Mouse (Mus musculus): ENCODE measurements around the gene Sall2.

DNA sequence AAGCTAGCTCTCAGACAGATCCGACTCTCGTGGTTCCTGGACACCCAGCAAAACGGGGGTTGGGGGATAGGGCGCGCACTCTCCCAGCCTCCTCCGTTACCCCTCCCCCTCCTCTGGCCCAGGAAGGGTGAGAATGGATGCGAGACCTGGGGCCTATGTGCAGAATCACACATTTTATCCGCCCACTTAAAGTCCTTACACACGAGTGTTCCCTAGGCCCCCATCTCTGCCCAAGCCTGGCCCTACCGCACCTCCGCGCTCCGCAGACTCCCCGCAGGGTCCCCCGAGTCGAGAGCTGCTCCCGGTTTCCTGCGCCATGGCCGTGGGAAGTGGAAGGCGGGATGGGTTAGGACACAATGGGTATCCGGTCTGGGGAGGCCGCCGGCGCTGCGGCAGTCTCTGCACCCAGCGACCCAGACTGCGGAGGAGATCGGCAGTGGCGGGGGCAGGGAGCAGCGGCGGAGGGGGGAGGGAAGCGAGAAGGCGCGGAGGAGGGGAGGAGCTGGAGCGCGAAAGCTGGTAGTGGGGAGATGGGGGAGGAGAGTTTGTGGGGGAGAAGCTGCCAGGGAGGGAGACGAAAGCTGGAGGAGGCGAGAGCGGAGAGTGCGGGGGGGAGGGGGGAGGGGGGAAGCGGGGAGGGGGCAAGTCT, 12.6 kb downstream of the Sall2 start:
- no peak for TF ChIP-seq CTCF (IDR thresholded peaks at IDR 0.05; ENCODE audit: low read depth, low read length)
- TF ChIP-seq TAL1 (conservative IDR thresholded peaks at IDR 0.05; ENCODE audit: low read depth, low read length), result no peak
- no peak for TF ChIP-seq POLR2AphosphoS5 (IDR thresholded peaks at IDR 0.05; ENCODE audit: insufficient replicate concordance, low read depth, low read length)
- TF ChIP-seq GATA2 (IDR thresholded peaks at IDR 0.05; ENCODE audit: borderline replicate concordance, low read depth, low read length), result no peak
- TF ChIP-seq GATA1 (IDR thresholded peaks at IDR 0.05; ENCODE audit: borderline replicate concordance, low read length), result no peak
